Mouse (Mus musculus): ENCODE data around the gene Slamf1.
A peak's percentile ranks its signal among the peaks of the same experiment; 100 is the strongest.

Gene Slamf1

DNA sequence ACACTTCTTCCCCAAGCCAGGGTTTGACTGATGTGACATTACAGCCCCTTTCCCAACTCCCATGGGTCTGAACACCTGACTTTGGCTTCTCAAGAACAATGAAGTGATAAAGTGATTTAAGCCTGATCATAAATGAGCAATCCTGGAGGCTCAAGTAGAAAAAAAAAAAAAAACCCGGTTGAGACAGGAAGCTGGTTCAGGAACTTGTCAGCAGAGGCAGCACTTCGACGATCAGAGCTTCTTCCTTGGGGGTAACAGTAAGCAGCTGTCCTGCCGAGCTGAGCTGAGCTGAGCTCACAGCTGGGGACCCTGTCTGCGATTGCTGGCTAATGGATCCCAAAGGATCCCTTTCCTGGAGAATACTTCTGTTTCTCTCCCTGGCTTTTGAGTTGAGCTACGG, at the start of gene Slamf1:
Slamf1 (plus strand) TSS at position 230 of the 400 bp plus-strand sequence.
- DNase-seq (ENCODE audit: low spot score in 2 of 2) = no peak

DNA sequence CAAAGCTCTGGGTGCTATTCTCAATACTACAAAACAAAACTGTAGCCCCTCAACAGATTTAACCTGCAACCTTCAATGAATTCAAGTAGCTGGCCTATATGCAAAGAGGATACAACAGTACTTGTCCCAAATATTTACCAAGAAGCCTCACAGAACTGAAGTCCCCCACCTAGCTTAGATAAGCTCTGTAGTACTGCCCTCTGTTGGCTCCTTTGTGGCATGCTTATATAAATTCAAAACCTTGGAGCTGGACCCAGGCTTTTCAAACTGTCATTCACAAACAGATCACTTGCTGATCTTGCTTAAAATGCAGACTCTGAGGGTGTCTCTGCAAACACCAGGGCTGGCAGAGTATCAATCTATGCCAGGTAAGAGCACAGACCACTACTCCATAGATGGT, 35.7 kb upstream of the Slamf1 start:
- DNase-seq (ENCODE audit: low spot score in 2 of 2) = no peak

DNA sequence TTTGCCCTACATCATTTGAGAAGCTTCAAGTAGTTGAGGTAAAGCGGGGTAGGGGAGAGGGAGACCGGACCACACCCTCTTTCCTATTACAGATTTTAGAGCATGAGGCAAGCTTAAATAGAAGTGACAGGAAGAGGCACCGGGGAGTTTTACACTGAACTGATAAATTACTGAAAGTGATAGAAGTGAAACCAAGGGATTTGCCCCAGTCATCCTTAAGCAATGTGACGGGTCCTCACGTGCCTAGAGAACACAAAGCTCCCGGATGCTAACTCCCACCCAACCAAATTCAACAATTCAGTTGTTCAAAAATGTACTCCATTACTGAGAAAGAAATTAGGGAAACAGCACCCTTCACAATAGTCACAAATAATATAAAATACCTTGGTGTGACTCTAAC, 32.0 kb upstream of the Slamf1 start:
- no peak for DNase-seq (ENCODE audit: low spot score in 2 of 2)

DNA sequence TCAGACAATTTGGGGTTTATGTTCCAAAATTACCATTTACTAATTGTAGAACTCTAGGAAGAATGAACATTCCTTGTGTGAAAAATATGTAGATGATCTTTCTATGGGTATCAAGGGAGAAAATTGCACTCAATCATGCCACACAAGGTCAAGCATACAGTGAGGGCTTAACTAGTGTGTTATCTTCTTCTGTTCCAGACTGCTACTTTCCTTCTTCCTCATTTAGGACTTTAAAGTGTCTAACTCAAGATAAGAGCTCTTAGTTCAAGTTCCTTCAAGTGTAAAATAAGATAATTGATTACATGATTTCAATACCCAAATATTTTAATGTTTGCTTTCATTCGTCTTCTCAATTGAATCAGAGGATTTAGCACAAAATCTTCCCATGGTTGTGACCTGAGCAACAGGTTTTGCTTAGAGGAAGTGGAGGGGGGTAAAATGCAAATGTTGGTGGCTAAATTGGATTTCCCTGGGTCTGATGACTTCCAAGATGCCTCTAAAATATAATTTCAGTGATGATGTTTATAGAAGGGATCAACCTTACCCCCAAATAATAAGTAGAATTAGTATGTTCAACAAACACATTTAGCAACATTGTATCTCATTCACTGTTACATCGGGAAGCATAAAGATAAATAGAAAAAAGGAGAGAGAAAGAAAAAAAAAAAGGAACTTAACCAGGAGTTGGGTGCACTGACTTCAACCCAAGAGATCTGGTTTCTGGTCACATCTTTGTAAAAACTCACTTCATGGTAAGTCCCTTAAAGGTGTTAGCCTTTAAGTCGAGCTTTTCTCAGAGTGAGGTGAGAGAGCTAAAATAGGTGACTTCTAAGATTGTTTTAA, 18.6 kb upstream of the Slamf1 start:
- DNase-seq (ENCODE audit: low spot score in 2 of 2) = no peak

DNA sequence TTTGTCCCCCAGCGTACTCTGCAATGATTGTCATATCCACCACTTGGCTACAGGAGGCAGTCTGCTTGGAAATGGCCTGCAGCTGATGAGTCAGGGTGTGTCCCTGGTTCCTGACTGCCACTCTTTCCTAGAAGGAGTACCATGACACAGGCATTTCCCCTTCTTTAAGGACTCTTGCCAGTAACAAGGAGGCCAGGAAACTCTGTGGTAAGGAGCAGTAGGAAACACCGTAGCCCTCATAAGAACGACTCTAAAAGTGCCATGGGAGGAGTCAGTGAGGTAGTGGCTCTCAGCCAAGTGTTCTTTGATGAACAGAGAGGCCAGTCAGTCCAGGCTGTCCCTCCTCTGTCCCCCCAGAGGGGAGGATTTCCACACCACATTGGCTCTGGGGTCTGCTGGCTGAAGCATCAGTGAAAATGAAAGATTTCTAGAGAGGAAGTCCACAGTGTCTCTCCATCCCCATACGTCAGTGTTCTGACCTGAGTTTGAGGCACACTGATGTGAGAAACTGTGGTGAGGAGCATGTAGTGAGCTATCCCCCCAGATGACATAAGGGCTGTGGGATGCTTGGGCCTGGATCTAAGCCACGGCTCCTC, 5.0 kb upstream of the Slamf1 start:
- no peak for DNase-seq (ENCODE audit: low spot score in 2 of 2)

DNA sequence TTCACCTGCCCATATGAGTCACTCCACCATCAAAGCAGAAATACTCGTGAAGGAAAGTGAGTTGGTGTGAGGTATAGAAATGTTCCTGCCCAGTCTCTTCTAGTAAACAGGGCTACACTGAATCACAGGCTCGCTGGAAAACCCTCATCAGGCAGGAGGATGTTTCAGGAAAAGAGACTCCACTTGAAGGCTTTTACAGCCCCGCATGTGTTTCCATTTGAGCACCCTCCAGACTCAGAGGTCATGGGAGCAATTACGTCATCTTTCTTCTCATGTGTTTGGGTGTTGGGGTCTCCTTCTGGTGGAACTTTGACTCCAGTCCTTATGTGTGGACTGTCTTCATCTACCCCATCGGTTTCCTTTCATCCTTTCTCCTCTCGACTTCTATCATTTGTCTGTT, 4.1 kb downstream of the Slamf1 start:
- no peak for DNase-seq (ENCODE audit: low spot score in 2 of 2)

DNA sequence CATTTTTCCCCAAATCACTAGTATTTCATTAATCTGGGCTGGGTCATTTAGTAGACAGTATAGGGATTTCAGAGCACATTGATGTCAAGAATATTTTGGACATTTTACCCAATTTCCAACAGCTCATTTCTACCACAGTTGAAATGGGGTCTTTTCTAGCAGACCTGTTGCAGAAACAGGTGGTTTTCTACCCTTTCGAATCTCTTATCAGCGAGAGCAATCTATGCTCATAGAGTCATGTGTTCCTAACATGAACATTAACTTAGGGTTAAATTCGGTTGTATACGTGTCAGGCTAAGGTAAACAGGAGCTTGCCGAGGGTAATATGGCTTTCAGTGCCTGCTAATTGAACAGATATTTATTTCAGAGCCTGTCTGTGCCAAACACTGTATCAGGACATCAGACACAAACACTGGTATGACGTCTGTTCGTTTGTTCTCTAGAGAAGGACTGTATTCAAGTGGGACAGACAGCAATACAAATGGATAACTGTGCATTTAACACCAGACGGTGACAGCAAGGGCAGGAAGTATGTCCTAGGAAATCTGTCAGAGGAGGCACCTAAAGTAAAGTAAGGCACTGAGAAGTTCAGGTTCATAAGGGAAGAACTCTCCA, 5.3 kb downstream of the Slamf1 start:
- DNase-seq (ENCODE audit: low spot score in 2 of 2) = no peak

DNA sequence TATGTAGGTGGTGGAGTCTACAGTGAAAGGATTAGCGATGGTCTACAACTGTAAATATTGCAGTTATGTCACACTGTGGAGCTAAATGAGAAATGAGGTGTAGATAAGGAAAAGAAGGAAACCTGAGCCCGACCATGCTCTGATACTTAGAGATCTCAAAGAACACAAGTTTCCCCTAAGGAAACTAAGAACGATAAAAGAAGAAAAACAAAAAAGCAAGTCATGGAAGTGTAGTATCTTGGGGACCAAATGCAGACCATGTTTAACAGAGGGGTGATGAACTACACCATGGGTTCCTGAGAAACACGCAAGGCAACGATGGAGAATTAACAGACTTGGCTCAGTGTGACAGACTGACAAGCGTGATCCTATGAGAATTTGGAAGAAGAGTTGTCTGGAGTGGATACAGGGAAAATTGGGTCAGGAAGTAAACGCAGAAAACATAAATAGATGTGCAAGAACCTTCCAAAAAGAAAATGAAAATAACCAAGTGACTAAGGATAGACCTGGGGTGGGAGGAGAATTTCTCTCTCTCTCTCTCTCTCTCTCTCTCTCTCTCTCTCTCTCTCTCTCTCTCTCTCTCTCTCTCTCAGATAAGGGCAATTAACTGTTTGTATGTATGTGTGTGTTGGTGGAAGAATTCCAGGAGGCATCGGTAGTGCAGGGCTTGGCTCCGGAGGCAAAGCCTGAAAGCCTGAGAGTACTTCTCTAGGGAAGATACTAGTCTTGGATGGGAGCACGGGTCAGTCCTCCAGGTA, 6.5 kb downstream of the Slamf1 start:
- no peak for DNase-seq (ENCODE audit: low spot score in 2 of 2)

DNA sequence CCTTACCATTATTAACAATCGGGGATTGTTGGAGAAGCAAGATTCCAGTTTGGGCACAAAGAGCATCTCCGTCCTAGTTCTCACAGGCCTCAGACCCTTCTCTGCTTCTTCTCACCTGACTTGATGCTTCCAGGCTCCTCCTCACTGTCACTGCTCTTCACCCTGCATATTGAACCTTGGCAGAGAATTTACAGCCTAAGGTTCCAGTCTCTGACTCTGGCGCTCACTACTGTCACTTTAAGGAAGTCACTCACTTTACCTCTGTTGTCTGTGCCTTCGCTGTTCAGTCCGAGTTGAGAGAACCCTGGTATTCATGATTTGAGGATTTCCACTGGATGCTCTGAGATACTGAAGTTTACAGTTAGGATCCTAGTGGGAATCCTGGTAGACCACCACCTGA, 7.3 kb downstream of the Slamf1 start:
- DNase-seq (ENCODE audit: low spot score in 2 of 2) = no peak

DNA sequence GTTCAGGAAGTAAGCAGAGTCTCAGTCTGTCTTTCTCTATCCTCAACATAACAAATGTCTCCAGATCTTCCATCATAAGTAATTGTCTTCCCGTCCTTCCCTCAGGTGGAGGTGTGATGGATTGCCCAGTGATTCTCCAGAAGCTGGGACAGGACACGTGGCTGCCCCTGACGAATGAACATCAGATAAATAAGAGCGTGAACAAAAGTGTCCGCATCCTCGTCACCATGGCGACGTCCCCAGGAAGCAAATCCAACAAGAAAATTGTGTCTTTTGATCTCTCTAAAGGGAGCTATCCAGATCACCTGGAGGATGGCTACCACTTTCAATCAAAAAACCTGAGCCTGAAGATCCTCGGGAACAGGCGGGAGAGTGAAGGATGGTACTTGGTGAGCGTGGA, 7.8 kb downstream of the Slamf1 start:
- no peak for DNase-seq (ENCODE audit: low spot score in 2 of 2)

DNA sequence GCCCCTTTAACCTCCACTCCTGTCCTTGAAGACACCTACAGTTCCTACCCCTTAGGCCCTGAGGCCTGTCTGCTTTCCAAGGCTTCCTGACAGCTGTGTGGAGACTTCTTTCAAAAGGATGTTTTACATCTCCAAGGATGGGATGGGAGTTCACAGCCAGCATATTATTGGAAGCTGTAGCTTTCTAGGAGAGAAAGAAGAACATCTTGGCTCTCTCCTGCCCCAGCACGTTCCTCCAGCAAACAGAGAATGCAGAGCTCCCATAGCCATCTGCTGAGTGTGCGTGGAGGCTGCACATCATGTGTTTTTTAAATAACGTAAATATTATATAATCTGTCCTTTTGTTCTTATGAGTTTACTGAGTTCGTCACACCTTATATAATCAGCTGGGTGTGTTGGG, 8.9 kb downstream of the Slamf1 start:
- peak; percentile 43 to 68 for DNase-seq (ENCODE audit: low spot score in 2 of 2)

DNA sequence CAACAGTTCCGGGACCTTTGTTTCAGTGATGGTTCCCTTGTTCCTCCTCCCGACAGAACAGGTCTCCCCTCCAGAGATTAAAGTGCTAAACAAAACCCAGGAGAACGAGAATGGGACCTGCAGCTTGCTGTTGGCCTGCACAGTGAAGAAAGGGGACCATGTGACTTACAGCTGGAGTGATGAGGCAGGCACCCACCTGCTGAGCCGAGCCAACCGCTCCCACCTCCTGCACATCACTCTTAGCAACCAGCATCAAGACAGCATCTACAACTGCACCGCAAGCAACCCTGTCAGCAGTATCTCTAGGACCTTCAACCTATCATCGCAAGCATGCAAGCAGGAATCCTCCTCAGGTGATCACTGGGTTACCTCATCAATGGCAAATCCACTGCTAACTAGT, 10.1 kb downstream of the Slamf1 start:
- no peak for DNase-seq (ENCODE audit: low spot score in 2 of 2)

DNA sequence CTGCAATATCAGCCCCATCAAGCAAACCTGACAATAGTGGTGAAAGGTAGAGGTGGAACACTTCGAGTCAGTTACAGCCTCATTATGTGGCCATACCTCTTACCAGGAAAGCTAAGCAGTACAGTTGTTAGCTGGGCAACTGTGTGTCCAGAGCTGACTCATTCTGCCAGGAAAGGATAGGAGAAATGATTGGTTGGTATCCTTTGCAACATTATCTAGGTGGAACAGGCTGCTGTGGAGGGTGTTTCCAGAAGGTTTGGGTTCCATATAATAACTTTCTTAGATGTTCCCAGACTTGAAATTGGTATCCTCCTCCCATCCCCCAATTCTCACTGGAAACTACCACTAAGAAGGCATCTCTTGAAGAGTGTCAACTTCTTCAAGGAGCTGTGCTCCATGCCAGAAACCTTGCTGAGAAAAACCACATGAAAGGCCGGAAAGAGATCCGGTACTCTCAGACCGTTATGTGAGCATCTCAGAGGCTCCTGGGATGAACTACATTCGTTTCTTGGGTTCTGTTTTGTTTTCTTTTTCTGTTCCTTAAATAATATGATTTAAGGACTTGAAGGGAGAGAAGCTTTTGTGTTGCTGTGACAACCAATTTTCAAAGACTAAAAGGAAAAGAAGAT, 15.5 kb downstream of the Slamf1 start:
- DNase-seq (ENCODE audit: low spot score in 2 of 2) = no peak

DNA sequence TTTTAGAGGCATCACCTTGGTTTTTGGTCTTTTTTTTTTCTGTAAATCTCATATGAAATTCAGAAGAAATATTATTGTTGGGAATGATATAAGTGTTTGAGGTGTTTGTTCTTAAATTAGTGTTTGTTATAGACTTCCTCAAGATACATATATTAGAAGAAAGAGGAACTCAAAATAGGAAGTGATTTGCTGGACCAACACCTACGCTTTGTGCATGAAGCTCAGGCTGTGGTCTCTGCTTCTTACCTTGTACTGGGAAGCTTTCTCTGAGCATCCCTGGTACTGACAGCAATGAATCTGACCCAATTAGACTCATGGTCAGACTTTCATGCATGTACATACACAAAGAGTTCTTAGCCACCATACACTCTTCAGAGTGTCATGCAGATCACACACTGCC, 18.9 kb downstream of the Slamf1 start:
- DNase-seq (ENCODE audit: low spot score in 2 of 2) = no peak

DNA sequence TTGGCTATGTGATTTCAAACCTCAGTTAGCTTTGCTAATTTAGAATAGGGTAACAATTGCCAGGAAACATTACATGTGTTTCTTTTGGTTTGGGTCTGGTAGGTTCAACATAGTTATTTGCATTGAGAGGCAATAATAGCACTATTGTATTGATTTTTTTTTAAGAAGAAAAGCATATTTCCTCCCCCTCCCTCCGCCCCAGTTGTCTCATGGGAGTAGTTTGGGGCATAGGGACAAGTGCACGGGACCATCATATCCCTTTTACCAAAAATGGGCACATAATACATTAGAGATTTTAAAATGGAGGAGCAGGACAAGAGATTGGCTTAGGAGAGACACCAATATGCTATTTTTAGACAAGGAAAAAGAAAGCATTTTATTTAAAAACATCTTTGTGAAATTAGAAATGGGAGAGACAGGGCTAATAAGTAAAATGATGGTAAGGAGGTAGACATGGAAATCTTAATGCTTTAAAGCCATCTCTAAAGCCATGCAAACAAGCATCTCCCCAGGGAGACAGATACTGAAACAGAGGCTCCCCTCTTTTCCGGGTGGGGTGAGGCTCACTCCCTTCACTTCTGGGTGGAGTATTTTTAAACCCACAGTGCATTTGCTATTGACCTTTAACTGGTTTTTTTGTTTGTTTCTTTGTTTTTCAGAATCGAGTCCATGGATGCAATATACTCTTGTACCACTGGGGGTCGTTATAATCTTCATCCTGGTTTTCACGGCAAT, 20.5 kb downstream of the Slamf1 start:
- DNase-seq (ENCODE audit: low spot score in 2 of 2) = no peak

DNA sequence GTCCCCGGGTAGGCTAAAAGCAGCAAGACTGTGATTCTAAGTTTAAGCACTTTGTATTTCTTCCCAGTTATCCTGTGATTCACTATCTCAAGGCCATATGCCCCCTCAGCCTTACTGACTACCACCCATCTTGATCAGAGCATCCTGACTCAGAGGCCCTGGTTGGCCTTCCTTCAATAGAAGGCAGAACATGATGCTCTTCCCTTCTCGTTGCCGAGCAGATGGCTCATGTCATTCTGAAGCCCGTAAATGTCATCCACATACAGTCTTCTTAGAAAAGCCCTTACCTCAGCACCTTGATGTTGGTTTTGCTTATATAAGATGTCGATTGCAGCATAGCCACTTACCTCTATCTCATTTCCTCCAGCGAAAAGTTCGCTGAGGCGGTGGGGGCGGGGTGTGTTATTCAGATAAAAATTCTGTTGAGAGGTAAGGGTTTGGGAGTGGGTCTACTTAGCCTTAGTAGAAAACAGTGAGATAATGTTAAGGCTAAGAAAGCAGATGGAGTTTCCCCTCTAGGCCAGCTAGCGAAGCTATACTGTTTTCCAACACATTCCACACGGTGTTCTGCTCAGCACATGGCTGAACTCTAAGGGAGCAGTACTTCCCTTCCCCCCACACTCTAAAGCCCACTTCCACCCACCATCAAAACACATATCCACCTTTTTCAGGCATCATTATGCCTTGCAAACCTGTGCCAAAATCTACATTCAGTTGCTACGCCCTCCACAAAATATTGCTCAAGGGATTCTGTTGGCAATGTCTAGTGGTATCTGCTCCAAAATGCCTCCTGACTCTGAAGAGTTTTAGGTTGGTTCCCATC, 21.7 kb downstream of the Slamf1 start:
- peak; percentile 32 to 49 for DNase-seq (ENCODE audit: low spot score in 2 of 2)

DNA sequence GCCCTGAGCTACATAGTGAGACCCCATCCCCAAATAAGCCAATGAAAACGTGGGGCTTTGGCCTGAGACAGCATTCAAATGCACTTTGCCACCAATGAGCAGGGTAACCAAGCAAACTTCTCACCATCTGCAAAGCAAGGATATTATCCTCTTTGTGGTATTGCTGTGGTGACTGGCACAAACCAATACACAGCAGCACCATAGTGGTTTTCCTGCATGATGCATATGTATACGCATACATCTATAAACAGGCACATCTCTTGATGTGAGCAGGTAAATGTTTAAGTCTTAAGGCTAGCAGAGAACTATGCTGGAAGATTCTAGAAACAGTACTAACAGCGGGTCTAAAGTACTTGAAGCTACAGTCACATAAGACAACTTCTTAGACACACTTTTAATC, 22.5 kb downstream of the Slamf1 start:
- no peak for DNase-seq (ENCODE audit: low spot score in 2 of 2)

DNA sequence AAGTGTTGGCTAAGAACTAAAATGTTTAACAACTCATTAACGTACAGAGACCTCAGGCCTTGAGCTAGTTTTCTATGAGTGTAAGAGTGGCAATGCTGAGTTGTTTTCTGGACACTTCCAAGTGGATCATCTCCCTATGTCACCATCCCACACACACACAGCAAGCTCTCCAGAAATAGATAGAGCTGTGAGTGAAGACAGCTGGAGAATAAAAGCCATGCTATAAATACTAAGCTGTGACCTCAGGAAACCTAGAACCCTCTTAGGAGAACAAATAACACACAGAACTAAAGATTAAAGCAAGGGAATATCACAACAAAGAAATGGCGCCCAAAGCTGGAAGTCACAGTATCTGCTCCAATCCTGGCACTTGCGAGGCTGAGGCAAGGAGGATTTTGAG, 24.6 kb downstream of the Slamf1 start:
- DNase-seq (ENCODE audit: low spot score in 2 of 2) = peak in 1 of 2 experiments; percentile 50

DNA sequence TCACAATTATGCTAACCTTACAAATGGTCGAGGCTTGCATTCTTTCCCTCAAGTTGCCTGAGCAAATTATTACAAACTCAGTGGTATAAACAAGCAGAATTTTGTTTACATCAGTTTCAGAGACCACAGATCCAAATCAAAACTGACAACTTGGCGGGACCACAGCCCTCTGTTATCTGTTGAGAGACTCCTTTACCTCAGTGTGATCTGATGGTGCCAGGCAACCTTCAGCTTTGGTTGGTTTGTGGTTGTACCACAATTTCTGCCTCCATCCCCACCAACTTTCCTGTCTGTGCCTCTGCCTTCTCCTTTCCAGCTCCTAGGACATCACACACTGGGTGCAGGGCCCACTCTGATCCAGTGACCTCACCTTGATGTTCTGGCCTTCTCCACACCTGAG, 29.3 kb downstream of the Slamf1 start:
- DNase-seq (ENCODE audit: low spot score in 2 of 2) = no peak

DNA sequence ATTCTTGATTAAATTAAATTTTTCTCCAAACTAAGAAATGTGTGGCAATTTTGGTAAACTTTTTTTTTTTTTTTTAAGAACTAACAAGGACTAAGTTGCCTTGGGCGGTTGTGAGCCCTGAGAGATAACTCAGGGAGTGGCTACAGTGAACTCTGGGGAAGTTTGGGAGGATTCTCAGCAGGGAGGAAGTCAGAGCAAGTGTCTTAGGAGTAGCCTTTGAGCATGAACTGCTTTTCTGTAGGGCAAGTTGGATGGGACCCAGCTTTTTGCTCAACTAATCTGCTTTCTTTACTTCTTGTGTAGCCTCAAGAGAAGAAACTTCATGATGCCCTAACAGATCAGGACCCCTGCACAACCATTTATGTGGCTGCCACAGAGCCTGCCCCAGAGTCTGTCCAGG, 30.9 kb downstream of the Slamf1 start:
- DNase-seq (ENCODE audit: low spot score in 2 of 2) = no peak
